Mouse (Mus musculus) left cerebral cortex, postnatal 10 days (tissue): Measurements from ENCODE around the gene Tnni3k. TPM values are rescaled to one million over a fixed set of nuclear protein-coding genes. Genes with fewer than 3 reads are reported as not detected.
A peak's percentile ranks its signal among the peaks of the same experiment; 100 is the strongest.

Experiments
- DNase-seq, 2 experiments: peaks; one replicate each; pipeline ENCODE4 v3.0.0; 2021 to 2022; ENCODE audit warnings: low spot score in 2 of 2, mixed read lengths in 1 of 2; ENCODE audit errors: extremely low spot score in 1 of 2
- intact Hi-C: fragments of 180-260 bp; cut with DNase I; formaldehyde crosslinking; loops from one replicate; pipeline ENCODE4 v1.15.1; 2025
- total RNA-seq, 2 experiments: library from RNA; stranded (reverse); gene quantifications; 2 replicates each; pipeline ENCODE4 v1.2.3; 2021

Gene Tnni3k
- under 1 TPM; 0.30 to 0.45 TPM for total RNA-seq

DNA sequence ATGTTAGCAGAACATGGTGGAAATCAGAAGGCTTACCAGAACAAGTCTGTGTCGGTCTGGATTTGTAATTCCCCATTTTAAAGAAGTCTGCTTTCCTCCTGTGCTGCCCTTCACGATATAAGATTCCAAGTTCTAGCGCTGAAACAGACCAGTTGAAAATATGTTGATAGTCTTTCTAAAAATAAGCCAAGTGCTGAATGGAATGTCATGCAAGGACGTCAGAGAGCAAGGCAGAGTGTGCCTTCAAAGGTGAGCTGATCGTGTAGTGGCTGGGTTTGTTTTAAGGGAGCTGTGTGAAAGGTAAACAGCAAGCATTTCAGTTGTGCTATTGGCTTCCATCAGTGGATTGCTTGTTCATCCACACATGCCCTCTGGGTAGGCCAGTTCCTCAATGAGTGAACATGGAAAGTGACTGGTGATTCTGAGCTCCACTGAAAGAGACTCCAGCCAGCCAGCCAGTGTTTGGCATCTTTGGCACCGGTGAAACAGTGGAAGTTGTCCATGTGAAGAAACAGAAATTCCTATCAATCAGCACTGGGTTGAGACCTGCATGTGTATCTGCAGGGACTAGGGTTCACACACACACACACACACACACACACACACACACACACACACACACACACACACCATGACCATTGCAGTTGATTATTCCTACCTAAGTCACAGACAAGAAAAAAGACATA lies at the start of gene Tnni3k:
TSS of gene Tnni3k (minus strand) at position 177 of the 686 bp plus-strand sequence.
- no peak for DNase-seq
- intact Hi-C loops: no loop called here

- DNase-seq: no peak
These were observed 44.1 kb upstream of the Tnni3k start for GRCm38 (mm10) chr3:155099266-155099665.

GRCm38 (mm10) chr3:155093116-155093956 lies 38.1 kb upstream of the Tnni3k start, which contains the start of the genes Fpgt and Lrriq3:
Gene Fpgt, minus strand, starts transcription at chr3:155093403.
Gene Lrriq3, plus strand, starts transcription at chr3:155093434.
- peak; percentile 92 to 96 for DNase-seq
- intact Hi-C loops: loop anchor here (10.0 kb wide), 2 partner anchors 279 to 439 kb away; no protein-coding TSS in a partner anchor

More at GRCm38 (mm10) chr3:155099266-155099665, 44.1 kb upstream of the Tnni3k start:
- intact Hi-C loops: loop anchor here (10.0 kb wide), 2 partner anchors 284 to 444 kb away; no protein-coding TSS in a partner anchor

DNA sequence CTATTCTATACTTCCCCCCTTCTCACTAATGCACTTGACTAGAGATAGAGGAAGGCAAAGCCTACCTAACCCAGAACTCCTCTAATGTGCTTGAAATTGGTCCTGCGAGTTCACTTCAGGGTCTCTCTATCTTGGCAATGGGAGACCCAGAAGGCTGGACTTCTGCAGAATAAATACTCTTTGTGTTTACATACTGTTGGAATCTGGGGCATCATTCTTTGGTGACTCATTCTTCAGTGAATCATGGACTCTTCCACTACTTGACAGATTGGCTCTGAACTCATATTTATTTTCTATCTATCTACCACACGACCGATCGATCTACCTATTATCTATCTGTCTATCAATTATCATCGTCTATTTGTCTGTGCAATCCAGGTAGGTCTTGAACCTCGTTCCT lies 36.9 kb upstream of the Tnni3k start:
- intact Hi-C loops: loop anchor here (10.0 kb wide), 2 partner anchors 277 to 437 kb away; no protein-coding TSS in a partner anchor
- DNase-seq: no peak

GRCm38 (mm10) chr3:155077908-155078307 lies 22.7 kb upstream of the Tnni3k start:
- DNase-seq: no peak
- intact Hi-C loops: no loop called here

GRCm38 (mm10) chr3:155059449-155059822 lies 4.2 kb upstream of the Tnni3k start:
- intact Hi-C loops: no loop called here
- no peak for DNase-seq

DNA sequence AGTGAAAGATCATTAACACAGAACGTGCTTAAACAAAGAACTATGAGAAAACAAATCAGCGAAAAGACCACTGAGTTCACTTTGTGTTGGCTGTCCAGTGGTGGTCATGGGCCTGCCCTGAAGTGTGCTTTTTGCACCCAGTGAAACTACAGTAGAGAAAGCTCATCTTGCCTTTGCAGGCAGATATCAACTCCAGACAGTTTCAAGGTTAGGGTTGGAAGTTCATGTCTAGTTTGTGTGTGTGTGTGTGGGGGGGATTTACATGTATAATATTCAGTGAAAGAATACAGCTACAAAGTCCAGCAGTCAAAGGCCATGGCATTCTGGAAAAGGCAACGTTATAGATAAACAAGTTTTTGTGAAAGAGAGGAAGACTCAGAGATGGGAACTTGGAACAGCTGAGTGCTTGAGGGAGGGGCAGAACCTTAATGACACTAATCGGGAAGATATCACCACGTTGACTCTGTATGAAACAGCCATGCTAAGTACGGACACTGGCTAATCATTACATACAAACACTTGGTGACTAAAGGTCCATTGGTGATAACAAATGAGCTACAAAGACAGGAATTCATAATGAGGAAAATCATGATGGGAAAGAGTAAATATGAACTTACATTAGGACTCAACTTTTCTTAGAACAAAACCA lies 3.7 kb upstream of the Tnni3k start:
- intact Hi-C loops: no loop called here
- DNase-seq: no peak

GRCm38 (mm10) chr3:155057566-155057965 lies 2.4 kb upstream of the Tnni3k start:
- intact Hi-C loops: no loop called here
- no peak for DNase-seq

GRCm38 (mm10) chr3:155056606-155057005 lies 1.4 kb upstream of the Tnni3k start:
- DNase-seq: no peak
- intact Hi-C loops: no loop called here

DNA sequence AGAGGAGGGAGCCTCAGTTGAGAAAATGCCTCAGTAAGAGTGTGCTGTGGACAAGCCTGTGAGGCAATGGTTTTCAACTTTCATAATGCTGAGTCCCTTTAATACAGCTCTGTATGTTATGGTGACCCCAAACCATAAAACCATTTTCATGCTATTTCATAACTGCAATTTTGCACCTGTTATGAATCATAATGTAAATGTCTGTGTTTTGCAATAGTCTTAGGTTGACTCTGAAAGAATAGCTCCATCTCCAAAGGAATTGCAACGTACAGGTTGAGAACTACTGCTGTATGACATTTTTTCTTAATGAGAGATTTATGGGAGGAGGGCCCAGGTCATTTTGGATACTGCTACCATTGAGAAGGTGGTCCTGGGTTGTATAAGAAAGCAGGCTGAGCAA lies 2.0 kb downstream of the Tnni3k start:
- DNase-seq: no peak
- intact Hi-C loops: no loop called here

DNA sequence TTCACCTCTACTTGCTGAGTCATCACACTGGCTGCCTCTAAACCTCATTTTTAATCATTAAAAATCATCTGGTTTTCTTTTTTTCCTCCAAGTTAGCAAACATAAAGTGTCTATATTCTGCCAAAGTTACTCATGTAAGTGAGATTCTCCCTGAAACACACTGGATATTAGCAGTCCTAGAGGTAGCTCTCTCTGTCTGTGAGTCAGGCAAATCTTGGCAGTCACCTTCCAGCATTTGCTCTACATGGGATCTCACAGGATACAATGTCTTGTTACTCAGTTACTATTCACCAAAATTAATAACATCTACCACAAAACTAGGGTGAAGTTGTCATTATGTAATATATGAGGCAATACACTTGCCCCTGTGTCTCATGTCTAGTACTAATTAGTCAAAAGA lies 3.2 kb downstream of the Tnni3k start:
- intact Hi-C loops: no loop called here
- DNase-seq: no peak

GRCm38 (mm10) chr3:155039012-155039836 lies 16.0 kb downstream of the Tnni3k start:
- intact Hi-C loops: no loop called here
- no peak for DNase-seq

DNA sequence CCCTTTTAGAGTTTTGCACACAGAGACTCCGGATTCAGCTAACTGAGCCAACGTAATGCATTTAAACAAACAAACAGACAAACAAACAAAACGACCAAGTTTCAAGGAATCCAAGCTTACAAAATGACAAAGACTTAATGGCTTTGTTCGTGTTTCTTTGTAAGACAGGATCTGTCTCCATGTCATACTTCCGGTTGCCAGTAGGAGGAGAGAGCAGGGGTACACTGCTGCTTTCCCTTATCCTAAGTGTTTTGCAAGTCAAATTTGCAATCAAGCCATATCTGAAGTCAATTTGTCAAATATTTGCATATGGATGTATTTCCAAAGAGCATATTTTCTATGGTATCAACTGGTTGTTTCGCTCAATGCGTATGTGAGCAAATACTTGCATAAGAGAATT lies 20.9 kb downstream of the Tnni3k start:
- intact Hi-C loops: no loop called here
- DNase-seq: no peak

DNA sequence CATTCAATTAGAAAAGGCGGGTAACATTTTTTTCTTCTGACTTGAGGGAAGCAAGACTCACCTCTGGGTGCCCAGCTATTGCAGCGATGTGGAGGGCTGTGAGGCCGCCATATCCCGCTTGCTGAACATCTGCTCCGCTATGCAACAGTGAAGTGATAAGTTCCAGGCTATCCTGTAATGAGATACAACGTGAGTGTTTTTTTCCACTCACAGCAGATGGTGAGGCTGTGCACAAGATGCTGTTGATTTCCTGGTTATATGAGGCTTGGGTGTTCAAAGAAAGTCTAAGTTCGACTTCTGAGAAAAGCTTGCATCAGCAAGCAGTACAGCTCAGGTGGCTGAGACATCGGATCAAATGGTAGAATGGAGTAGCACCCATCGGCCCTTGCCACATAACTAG lies 25.0 kb downstream of the Tnni3k start:
- peak in 1 of 2 experiments; percentile 34 for DNase-seq

DNA sequence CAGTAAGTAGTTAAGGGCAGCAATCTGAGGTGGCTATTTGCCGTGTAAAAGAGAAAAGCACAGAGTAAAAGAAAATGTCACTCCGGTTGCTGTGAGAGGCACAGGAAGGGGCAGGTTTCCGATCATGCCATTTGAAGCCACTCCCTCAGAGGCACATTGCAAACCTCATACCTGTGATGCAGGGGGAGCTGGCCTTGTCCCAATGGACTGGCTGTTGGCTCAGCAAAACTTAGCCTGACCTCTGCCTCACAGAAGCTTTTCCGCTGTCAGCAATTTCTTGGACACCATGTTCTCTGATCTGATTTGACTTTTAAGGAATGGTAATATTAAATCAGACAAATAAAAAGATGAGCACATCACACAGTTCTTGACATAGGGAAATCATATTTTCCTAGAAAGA lies 52.4 kb downstream of the Tnni3k start:
- no peak for DNase-seq
- intact Hi-C loops: no loop called here

More for the DNA sequence above, 25.0 kb downstream of the Tnni3k start:
- intact Hi-C loops: no loop called here

GRCm38 (mm10) chr3:155001056-155001455 lies 54.2 kb downstream of the Tnni3k start:
- no peak for DNase-seq
- intact Hi-C loops: no loop called here

GRCm38 (mm10) chr3:154992678-154993077 lies 62.5 kb downstream of the Tnni3k start:
- no peak for DNase-seq
- intact Hi-C loops: no loop called here

GRCm38 (mm10) chr3:154979101-154979500 lies 76.1 kb downstream of the Tnni3k start:
- DNase-seq: no peak
- intact Hi-C loops: no loop called here

GRCm38 (mm10) chr3:154971626-154972025 lies 83.6 kb downstream of the Tnni3k start:
- intact Hi-C loops: no loop called here
- DNase-seq: no peak
